Mouse (Mus musculus) ES-Bruce4 (cell line): Measurements from ENCODE around the gene Cdsn.

Experiments
- CTCF ChIP-seq: IDR thresholded peaks from one replicate; pipeline ENCODE4 v1.8.1; 2011; ENCODE audit warnings: low read depth, low read length
- EP300 ChIP-seq: IDR thresholded peaks from 2 replicates; pipeline ENCODE4 v1.6.1; 2011; ENCODE audit warnings: low read depth, low read length; ENCODE audit not compliant: insufficient read depth
- POLR2A ChIP-seq: IDR thresholded peaks from one replicate; pipeline ENCODE4 v1.8.1; 2011; ENCODE audit warnings: low read length; ENCODE audit not compliant: insufficient read depth

GRCm38 (mm10) chr17:35551881-35552414 is at the start of gene Cdsn:
- TF ChIP-seq CTCF (no peak), POLR2A (no peak), EP300 (no peak)
